8 mouse cellular contexts compared by ENCODE assay signal in genomic region chr15:101236878-101237277, GRCm38 (mm10). TPM values are rescaled to one million over a fixed set of nuclear protein-coding genes. Genes with fewer than 3 reads are reported as not detected.
DNase-seq lines count a peak whose midpoint lies in the region; ATAC-seq and TF ChIP-seq lines count a peak whose summit lies in the region.

No protein-coding gene starts in this region.

- 0 out of 2 replicates have a peak, but pooled peaks cover 4% of the 10 kb centered on the region for H3K27me3 ChIP-seq in E14TG2a.4 (ENCODE audit: insufficient read depth, low read length)
- peaks cover 9% of the 10 kb centered on the region; the same call in 1 of the 2 replicates for H3K27me3 ChIP-seq in liver, postnatal 0 days (ENCODE audit: insufficient read depth, low read length)

- peak in 1 of 2 experiments; percentile 54 for DNase-seq in layer of hippocampus, adult 2 months (ENCODE audit: low spot score in 2 of 2)
- no peak for DNase-seq in layer of hippocampus, adult 9-11 months
- DNase-seq in adrenal gland, postnatal 25 days, result peak; percentile 81
- peak; percentile 86 for DNase-seq in gastrocnemius, postnatal 10 days
- DNase-seq in liver, postnatal 0 days, result peak; percentile 75
- peak; percentile 57 to 58 for DNase-seq in spleen, postnatal 36 days (ENCODE audit: low spot score in 2 of 2)
- no peak for DNase-seq in right cerebral cortex, adult 2 months (ENCODE audit: low spot score in 2 of 2)

- peak overlapping the region; percentile 88 for H3K27ac ChIP-seq in layer of hippocampus, adult 2 months
- no peak overlapping the region for H3K27ac ChIP-seq in liver, postnatal 0 days (ENCODE audit: low read depth)

- WGBS in liver, postnatal 0 days (ENCODE audit: insufficient replicate concordance), result 2% methylated on average over 3 of the region's 3 CpGs

- H3K4me1 ChIP-seq in E14TG2a.4 (replicated peaks; ENCODE audit: low read depth, low read length), result peaks cover 85% of the 10 kb centered on the region
- H3K4me1 ChIP-seq in liver, postnatal 0 days (ENCODE audit: insufficient read depth), result peaks cover 12% of the 10 kb centered on the region

- TF ChIP-seq EP300 in liver, postnatal 0 days (IDR thresholded peaks at IDR 0.05; ENCODE audit: low read depth), result no peak

- TF ChIP-seq CTCF in layer of hippocampus, adult 2 months (conservative IDR thresholded peaks at IDR 0.05), result peak; percentile 86
- peak; percentile 76 for TF ChIP-seq CTCF in E14TG2a.4 (conservative IDR thresholded peaks at IDR 0.05; ENCODE audit: low read length)
- TF ChIP-seq CTCF in liver, postnatal 0 days (IDR thresholded peaks at IDR 0.05; ENCODE audit: low read depth), result peak; percentile 87

- no peak overlapping the region for H3K4me3 ChIP-seq in layer of hippocampus, adult 2 months
- 0 out of 2 replicates have a peak overlapping the region, but pooled peaks have one; percentile 5 for H3K4me3 ChIP-seq in E14TG2a.4 (replicated peaks; ENCODE audit: low read length)
- no peak overlapping the region for H3K4me3 ChIP-seq in liver, postnatal 0 days (ENCODE audit: low read depth, low read length)

- H3K36me3 ChIP-seq in E14TG2a.4 (ENCODE audit: insufficient read depth, low read length), result peaks cover 8% of the 10 kb centered on the region; the same call in 1 of the 2 replicates
- H3K36me3 ChIP-seq in liver, postnatal 0 days (replicated peaks; ENCODE audit: insufficient read depth, low read length), result no peaks in the 10 kb centered on the region

- H3K9ac ChIP-seq in liver, postnatal 0 days (replicated peaks), result no peak overlapping the region

- 0 out of 2 replicates have a peak, but pooled peaks have one; percentile 26 for ATAC-seq in liver, postnatal 0 days

- H3K9me3 ChIP-seq in E14TG2a.4 (ENCODE audit: low read length), result peaks cover 8% of the 10 kb centered on the region
- no peaks in the 10 kb centered on the region for H3K9me3 ChIP-seq in liver, postnatal 0 days (ENCODE audit: low read length)

- H3K4me2 ChIP-seq in liver, postnatal 0 days (ENCODE audit: low read depth, low read length), result no peak overlapping the region

RNA-seq across cellular contexts. Expression of gene Grasp, which starts 12.9 kb away (rescaled TPM):
- 10 to 100 TPM; 79.5 to 82.7 TPM for total RNA-seq in layer of hippocampus, adult 2 months (2021)
- total RNA-seq in adrenal gland, postnatal 25 days (2021), result 9.8 and 16.3 TPM in 2 replicates
- 10 to 100 TPM in 1 of 2 experiments, 1 to 10 TPM in 1; 9.0 to 11.5 TPM for total RNA-seq in gastrocnemius, postnatal 10 days (2021)
- 0.35 and 0.54 TPM in 2 replicates for polyA plus RNA-seq in liver, postnatal 0 days (2015; fragmentation: Nextera tagmentation; extraction: Ambion mirVana)

RNA-seq across cellular contexts. Expression of gene Nr4a1, which starts 17.2 kb away (rescaled TPM):
- 10 to 100 TPM; 39.8 to 54.8 TPM for total RNA-seq in layer of hippocampus, adult 2 months (2021)
- total RNA-seq in adrenal gland, postnatal 25 days (2021), result 98.7 and 131 TPM in 2 replicates
- 10 to 100 TPM; 22.5 to 23.1 TPM for total RNA-seq in gastrocnemius, postnatal 10 days (2021)
- polyA plus RNA-seq in liver, postnatal 0 days (2015; fragmentation: Nextera tagmentation; extraction: Ambion mirVana), result 0.96 and 1.1 TPM in 2 replicates

RNA-seq across cellular contexts. Expression of gene Atg101, which starts 47.2 kb away (rescaled TPM):
- 10 to 100 TPM; 50.6 to 53.3 TPM for total RNA-seq in layer of hippocampus, adult 2 months (2021)
- 40.6 and 44.5 TPM in 2 replicates for total RNA-seq in adrenal gland, postnatal 25 days (2021)
- 10 to 100 TPM; 24.4 to 27.2 TPM for total RNA-seq in gastrocnemius, postnatal 10 days (2021)
- 33.8 and 34.4 TPM in 2 replicates for polyA plus RNA-seq in liver, postnatal 0 days (2015; fragmentation: Nextera tagmentation; extraction: Ambion mirVana)

RNA-seq across cellular contexts. Expression of gene 6030408B16Rik, which starts 56.1 kb away (rescaled TPM):
- under 1 TPM in 1 of 2 experiments, not detected in 1; 0.54 TPM for total RNA-seq in layer of hippocampus, adult 2 months (2021)
- total RNA-seq in adrenal gland, postnatal 25 days (2021), result 0.27 TPM in 1 of 2 replicates, not detected in the other
- total RNA-seq in gastrocnemius, postnatal 10 days (2021), result under 1 TPM; 0.54 to 0.77 TPM
- polyA plus RNA-seq in liver, postnatal 0 days (2015; fragmentation: Nextera tagmentation; extraction: Ambion mirVana), result 0.36 and 0.45 TPM in 2 replicates

Comparison
In these comparisons a context has a peak if more than half of its experiments do, and no peak if none do; other contexts are left out.
1. DNase-seq: peak in adrenal gland, postnatal 25 days (single experiment), gastrocnemius, postnatal 10 days (single experiment), liver, postnatal 0 days (single experiment) and spleen, postnatal 36 days (2 of 2); none in layer of hippocampus, adult 9-11 months (single experiment) and right cerebral cortex, adult 2 months (0 of 2).
2. Peak in every context shown above with its lines, with median percentiles within 50 percentile points of each other: CTCF ChIP-seq.